Mouse (Mus musculus) cerebral cortex, adult 2 months (tissue): ENCODE data around the gene Ube2z.

Experiments used
- WGBS: fragments of 180-500 bp; shearing (Covaris S2); methylation state at CpG from one replicate; pipeline ENCODE4 v1.1.7; 2018; 5-methylcytosine and 5-hydroxymethylcytosine counted together

The Ube2z gene

GRCm38 (mm10) chr11:96058309-96058708 lies 6.9 kb downstream of the Ube2z start:
- 82% methylated on average over 4 of the region's 4 CpGs for WGBS

DNA sequence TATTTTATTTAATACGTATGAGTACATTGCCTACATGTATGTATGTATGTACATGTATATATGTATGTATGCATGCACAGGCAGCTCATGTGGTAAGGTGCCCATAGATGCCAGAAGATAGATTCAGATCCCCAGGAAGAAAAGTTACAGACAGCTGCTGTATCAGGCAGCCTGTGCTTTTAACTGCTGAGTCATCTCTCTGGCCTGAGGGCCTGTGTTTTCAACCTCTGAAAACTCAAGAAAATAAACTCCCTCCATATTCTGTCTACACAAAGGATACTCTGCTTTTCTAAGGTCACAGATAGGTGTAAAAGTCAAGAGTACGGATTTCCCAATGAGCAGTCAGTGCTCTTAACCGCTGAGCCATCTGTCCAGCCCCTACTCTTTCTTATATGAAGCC lies 14.3 kb downstream of the Ube2z start:
- 86% methylated on average over 3 of the region's 3 CpGs for WGBS

- 85% methylated on average over 4 of the region's 4 CpGs for WGBS
Observed at GRCm38 (mm10) chr11:96049939-96050338, 15.2 kb downstream of the Ube2z start.

GRCm38 (mm10) chr11:96047469-96048373 lies 17.5 kb downstream of the Ube2z start:
- WGBS, result 66% methylated on average over 4 of the region's 4 CpGs

DNA sequence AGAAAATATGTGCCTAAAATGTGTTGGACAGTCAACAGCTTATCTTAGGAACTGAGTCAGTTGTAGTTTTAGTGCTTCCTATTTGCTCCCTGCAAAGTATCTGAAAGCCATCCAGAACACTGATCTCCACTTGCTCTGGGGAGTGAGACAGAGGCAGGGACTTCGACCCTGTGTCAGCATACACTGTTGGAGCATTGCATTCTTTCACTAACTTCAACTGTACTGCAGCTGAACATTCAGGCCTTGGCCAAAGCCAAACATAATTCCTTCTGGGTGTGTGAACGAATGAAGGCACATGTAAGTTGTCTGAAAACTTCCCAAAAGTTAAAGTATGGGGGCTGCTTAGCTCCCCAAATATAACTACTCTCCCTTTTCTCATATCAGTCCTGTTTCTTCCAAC lies 18.4 kb downstream of the Ube2z start:
- WGBS, result 66% methylated on average over 2 of the region's 2 CpGs

DNA sequence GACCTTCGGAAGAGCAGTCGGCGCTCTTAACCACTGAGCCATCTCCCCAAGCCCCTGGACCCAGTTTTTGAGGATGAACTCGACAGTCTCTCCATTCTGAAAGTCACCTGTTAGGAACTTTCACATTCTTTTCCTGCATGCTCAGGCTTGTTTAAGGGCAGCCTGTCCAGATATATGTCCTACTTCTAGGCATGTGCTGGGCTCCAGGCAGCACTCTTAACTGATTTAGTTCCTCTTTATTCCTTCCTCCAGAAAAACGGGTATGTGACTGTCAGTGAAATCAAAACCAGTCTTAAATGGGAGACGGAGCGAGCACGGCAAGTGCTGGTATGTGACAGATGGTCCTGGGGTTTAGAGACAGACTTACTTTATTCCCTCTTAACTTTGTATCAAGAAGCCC lies 19.2 kb downstream of the Ube2z start:
- WGBS, result 58% methylated on average over 8 of the region's 8 CpGs

GRCm38 (mm10) chr11:96044803-96045567 lies 20.2 kb downstream of the Ube2z start:
- WGBS, result 71% methylated on average over 11 of the region's 11 CpGs

GRCm38 (mm10) chr11:96038560-96038959 lies 26.6 kb downstream of the Ube2z start:
- 97% methylated on average over 1 of the region's 1 CpGs for WGBS

- 95% methylated on average over 5 of the region's 5 CpGs for WGBS
Observed at GRCm38 (mm10) chr11:96037499-96037898, 27.7 kb downstream of the Ube2z start.

GRCm38 (mm10) chr11:96035133-96035532 lies 30.1 kb downstream of the Ube2z start:
- under 1% methylated on average over 6 of the region's 6 CpGs for WGBS

DNA sequence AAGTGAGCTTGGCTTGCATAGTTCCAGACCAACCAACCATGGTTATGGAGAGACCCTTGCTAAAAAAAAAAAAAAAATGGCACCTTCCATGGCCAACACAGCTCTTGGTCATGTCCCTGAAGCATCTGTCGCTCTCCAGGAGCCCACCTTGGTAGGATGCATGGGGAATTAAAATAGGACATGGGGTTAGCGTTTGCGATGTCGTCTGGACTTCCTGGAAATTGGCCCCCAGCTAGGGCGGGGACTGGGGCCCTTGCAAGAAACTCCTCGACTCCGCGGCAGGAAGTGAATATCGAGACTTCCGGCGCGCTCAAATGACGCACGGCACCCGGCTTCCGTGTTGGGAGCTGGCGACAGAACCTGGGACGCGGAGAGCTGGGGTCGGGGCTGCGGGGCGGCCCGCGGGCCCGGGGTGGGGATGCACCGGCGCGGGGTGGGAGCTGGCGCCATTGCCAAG lies 30.6 kb downstream of the Ube2z start, which contains the start of gene Snf8:
Snf8 (plus strand) TSS at position 290 of the 457 bp plus-strand sequence.
- under 1% methylated on average over 29 of the region's 29 CpGs for WGBS

DNA sequence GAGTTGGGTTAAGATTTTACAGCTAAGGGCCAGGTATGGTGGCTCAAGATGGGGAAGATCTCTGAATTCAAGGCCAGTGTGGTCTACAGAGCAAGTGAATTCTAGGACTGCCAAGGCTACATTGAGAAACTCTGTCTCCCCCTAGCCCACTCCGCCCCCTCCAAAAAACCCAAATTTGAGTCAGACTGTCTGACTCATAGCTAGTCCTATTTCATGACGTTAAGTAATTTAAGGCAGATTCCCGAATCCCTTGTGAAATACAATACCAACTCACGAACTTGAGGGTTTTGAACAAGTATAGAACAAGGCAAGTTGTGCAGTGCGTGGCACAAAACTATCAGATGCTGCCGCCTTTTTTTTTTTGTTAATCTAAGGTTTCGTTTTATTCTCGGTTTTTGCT lies 31.1 kb downstream of the Ube2z start:
- WGBS, result 48% methylated on average over 8 of the region's 8 CpGs

GRCm38 (mm10) chr11:96033264-96033663 lies 31.9 kb downstream of the Ube2z start:
- WGBS, result 92% methylated on average over 2 of the region's 3 CpGs

GRCm38 (mm10) chr11:96031701-96032100 lies 33.5 kb downstream of the Ube2z start:
- WGBS, result 80% methylated on average over 2 of the region's 2 CpGs

GRCm38 (mm10) chr11:96030571-96030970 lies 34.6 kb downstream of the Ube2z start:
- WGBS, result 90% methylated on average over 3 of the region's 3 CpGs

DNA sequence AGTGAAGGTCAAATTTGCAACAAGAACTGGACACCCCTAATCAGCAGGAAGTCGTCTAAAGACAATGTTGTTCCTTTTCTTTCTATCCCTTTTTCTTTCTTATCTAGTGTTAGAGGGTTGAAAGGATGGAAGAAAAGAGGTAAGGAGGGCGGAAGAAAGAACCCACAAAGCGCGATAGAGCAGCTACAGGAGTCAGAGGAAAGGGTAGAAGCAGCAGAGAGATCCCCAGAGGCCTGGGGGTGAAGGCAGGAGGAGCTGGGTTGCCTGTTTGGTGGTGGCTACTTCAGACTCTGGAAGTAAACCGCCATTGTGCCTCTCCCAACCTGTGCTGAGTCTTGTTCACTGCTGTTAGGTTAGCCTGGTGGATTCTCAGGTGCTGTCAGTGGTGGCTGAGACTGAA lies 37.1 kb downstream of the Ube2z start:
- 68% methylated on average over 5 of the region's 5 CpGs for WGBS

DNA sequence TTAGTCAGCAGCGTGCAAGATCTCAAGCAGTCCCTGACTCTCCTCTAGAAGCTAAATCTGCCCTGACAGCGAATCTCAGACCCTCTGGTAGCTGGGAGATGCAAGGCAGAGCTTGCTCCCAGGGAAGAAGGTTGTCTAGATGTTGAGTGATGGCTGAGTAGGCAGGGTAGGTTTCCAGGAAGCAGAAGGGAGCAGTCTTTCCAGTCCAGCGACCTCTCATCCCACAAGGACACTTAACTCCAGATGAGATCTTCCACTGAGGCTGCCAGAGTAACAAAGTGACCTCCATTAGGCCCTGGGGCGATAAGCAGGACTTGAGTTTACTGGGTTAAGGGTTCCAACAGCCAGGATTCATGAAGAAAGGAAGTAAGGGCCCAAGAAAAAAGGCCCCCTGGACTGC lies 44.6 kb downstream of the Ube2z start:
- WGBS, result 78% methylated on average over 4 of the region's 4 CpGs

DNA sequence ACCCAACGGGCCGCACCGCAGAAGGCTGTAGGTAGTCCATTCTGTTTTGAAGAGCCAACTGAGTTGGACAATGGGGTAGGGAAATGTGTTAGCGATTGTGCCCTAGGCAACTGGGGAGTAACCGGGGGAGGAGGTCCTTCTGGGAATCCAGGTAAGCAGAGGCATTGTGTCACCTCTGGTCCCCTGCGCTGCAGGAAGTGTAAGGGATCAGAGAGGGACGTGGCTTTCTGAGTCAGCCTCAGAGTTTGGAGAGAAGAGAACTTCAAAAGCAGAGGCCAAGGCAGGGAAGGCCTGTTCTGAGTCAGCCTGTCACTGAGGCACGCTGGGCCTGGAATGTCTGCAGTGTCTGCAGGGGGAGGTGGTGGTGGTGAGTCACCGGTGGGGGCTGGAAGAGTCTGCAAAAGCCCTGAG lies 47.2 kb downstream of the Ube2z start:
- 31% methylated on average over 9 of the region's 9 CpGs for WGBS

- WGBS, result 59% methylated on average over 5 of the region's 5 CpGs
Observed at GRCm38 (mm10) chr11:96015421-96015820, 49.8 kb downstream of the Ube2z start.

DNA sequence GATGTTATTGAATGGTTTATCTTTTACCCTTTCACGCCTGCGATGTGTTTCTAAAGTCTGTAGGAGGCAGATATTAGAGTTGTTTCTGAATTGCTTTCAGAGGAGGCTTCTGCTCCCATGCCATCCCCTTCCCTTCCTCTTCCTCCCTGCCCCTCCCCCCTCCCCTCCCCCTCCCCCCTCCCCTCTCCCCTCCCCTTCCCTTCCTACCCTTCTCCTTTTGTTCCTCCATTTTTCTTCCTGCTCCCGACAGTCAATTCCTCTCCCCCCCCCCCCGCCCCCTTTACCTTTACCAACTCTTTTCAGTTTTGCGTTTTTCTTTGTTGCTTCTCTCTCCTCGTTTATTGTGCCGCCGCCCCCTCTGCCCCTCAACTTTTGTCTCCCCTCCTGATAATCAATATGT lies 53.2 kb downstream of the Ube2z start:
- WGBS, result 13% methylated on average over 6 of the region's 8 CpGs

- 13% methylated on average over 1 of the region's 1 CpGs for WGBS
Observed at GRCm38 (mm10) chr11:96008827-96009226, 56.4 kb downstream of the Ube2z start.

DNA sequence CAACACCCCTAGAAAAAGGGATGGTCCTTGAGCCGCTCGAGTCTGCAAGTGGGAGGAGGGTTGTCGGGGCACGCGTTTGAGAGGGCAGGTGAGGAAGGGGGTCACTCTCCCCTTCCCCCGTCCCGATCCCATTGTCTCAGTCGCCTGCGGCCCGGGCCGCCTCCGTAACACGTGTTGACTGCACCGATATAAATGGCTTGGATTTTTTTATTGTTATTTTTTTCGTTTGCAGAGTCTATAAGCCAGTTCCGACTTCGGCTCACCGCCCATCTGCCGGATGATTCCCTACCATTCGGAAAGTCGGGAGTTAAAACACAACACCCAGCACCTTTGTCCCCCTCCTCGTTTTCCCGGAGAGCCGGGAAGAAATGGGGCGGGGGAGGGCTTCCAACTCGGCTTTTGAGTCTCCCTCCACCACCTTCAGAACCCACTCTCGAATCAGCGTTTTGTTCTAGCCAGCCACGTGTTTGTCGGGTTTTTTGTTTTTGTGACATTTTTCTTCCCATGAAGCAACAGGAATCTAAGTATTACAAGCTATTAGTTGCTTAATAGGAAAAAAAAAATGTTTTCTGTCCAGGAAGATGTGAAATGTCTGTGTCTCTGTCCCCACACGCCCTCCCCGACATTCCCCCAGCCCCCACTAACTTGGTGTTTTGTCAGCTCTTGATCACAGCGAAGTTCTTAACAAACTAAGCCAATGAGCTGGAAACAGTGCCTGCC lies 57.5 kb downstream of the Ube2z start:
- WGBS, result 3% methylated on average over 33 of the region's 33 CpGs
